Mouse (Mus musculus) heart, postnatal 0 days (tissue): ENCODE results near the gene Snrnp70.

Experiments
- CTCF ChIP-seq: IDR thresholded peaks from 2 replicates; pipeline ENCODE4 v1.5.1; 2016; ENCODE audit warnings: antibody characterized with exemption, control low read depth, low read depth
- EP300 ChIP-seq: IDR thresholded peaks from 2 replicates; pipeline ENCODE4 v1.6.1; 2016; ENCODE audit warnings: antibody characterized with exemption, low read depth

GRCm38 (mm10) chr7:45360404-45361125, 35.0 kb downstream of the Snrnp70 start:
- TF ChIP-seq EP300 (no peak), CTCF (no peak)
